ENCODE assay signal across 16 mouse cellular contexts in the genomic region with DNA sequence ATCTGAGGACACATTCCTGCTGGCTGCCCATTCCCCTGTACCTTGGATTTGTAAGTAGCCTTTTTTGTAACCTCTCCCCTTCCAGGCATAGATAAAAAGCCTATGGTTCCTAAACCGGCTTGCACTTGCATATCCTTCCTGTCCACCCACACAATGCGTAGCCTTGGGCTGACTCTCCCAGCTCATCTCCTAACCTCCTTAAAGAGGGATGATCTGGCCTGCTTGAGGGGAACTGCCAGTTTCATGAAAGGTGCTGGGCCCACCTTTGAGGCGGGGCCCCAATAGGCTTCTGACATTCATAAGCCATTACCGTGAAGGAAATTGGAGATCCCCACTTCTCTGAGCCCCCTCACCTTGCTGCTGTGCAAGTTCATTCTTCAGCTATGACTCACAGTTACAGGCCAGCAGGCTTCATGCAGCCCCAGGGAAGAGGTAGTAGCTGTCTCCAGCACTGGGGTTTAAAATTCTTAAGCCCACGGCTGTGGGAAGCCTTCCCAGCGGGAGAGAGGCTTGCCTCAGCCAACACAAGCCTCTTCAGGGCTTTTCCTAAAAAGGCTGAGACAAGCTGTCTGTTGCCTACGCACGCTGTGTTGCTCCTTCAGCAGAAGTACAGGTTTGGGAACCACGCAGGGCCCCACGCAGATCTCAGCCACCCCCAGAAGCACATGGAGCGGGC. TPM values are rescaled to one million over a fixed set of nuclear protein-coding genes. Genes with fewer than 3 reads are reported as not detected.
DNase-seq lines count a peak whose midpoint lies in the region; ATAC-seq and TF ChIP-seq lines count a peak whose summit lies in the region.
"Had no signal": no experiment of that assay in that cellular context is flagged by ENCODE, and none has a peak within 500 bp of the region (broad histone marks: within the 10 kb centered on the region; RNA-seq: fewer than 3 reads in every experiment).

No protein-coding gene starts in this region.

- no peak overlapping the region for H3K9ac ChIP-seq in forebrain, embryonic 16.5 days (replicated peaks; ENCODE audit: low read depth, low read length)
- H3K9ac ChIP-seq: neural tube, embryonic 12.5 days had no signal

- H3K4me1 ChIP-seq in forebrain, embryonic 16.5 days (replicated peaks; ENCODE audit: control insufficient read depth, insufficient read depth, low read length) = peaks cover 7% of the 10 kb centered on the region

- intact Hi-C loops in gastrocnemius, adult 2 months (cut with DNase I) = no loop called here

- 58% methylated on average over 11 of the region's 11 CpGs for WGBS in forebrain, embryonic 16.5 days

- no peak overlapping the region for H3K4me2 ChIP-seq in forebrain, embryonic 16.5 days (ENCODE audit: low read length)

- no peak overlapping the region for H3K4me3 ChIP-seq in gastrocnemius, adult 2 months
- H3K4me3 ChIP-seq in forebrain, embryonic 16.5 days (replicated peaks; ENCODE audit: low read length) = no peak overlapping the region
- H3K4me3 ChIP-seq: erythroblast, embryonic 14.5 days had no signal

- no peak for ATAC-seq in forebrain, embryonic 16.5 days

- H3K27ac ChIP-seq in gastrocnemius, adult 2 months = peak overlapping the region; percentile 89
- no peak overlapping the region for H3K27ac ChIP-seq in forebrain, embryonic 16.5 days (ENCODE audit: low read length)
- H3K27ac ChIP-seq: heart, adult 2 months; hindbrain, embryonic 14.5 days; limb, embryonic 12.5 days; neural tube, embryonic 12.5 days had no signal

- DNase-seq in gastrocnemius, adult 2 months = no peak
- no peak for DNase-seq in gastrocnemius, postnatal 25 days
- peak; percentile 92 for DNase-seq in right cerebral cortex, adult 18-20 months
- DNase-seq in right cerebral cortex, postnatal 4 days = no peak
- DNase-seq in frontal cortex, postnatal 36 days (ENCODE audit: low spot score in 2 of 2) = peak; percentile 77 to 87
- peak; percentile 47 for DNase-seq in splenic B cell, adult 2 months (ENCODE audit: low read depth, low spot score)
- DNase-seq in kidney, adult 11 months = no peak
- DNase-seq: cerebellum, adult 9-10 months; heart, adult 2 months had no signal

- no peaks in the 10 kb centered on the region for H3K36me3 ChIP-seq in splenic B cell, adult 2 months (ENCODE audit: control insufficient read depth, insufficient read depth, low read length, poor library complexity, severe bottlenecking)
- 0 out of 2 replicates have a peak, but pooled peaks cover 3% of the 10 kb centered on the region for H3K36me3 ChIP-seq in forebrain, embryonic 16.5 days (ENCODE audit: control insufficient read depth, insufficient read depth)

- no peaks in the 10 kb centered on the region for H3K9me3 ChIP-seq in forebrain, embryonic 16.5 days (ENCODE audit: control insufficient read depth, low read length)
- H3K9me3 ChIP-seq: G1E; limb, embryonic 12.5 days; neural tube, embryonic 12.5 days had no signal

- no peak for TF ChIP-seq CTCF in gastrocnemius, adult 2 months (IDR thresholded peaks at IDR 0.05)

- no peaks in the 10 kb centered on the region; the same call in 1 of the 2 replicates for H3K27me3 ChIP-seq in splenic B cell, adult 2 months (ENCODE audit: control insufficient read depth, insufficient read depth, low read length, poor library complexity, severe bottlenecking)
- H3K27me3 ChIP-seq in forebrain, embryonic 16.5 days (replicated peaks; ENCODE audit: control insufficient read depth, insufficient read depth, low read length) = peaks cover 43% of the 10 kb centered on the region

RNA-seq across cellular contexts. Expression of a gene that starts 1.1 kb away (rescaled TPM):
- 10 to 100 TPM; 11.3 TPM for total RNA-seq in gastrocnemius, adult 2 months (2021)
- total RNA-seq in gastrocnemius, postnatal 25 days (2021) = 10 to 100 TPM in 1 of 2 experiments, 1 to 10 TPM in 1; 5.4 to 11.7 TPM
- polyA plus RNA-seq in forebrain, embryonic 16.5 days (2015; fragmentation: Nextera tagmentation; extraction: Ambion mirVana) = not detected in 2 replicates
- total RNA-seq: adrenal gland, postnatal 14 days; G1E had no signal
- polyA plus RNA-seq: erythroblast, embryonic 14.5 days; G1E; hindbrain, embryonic 14.5 days; neural tube, embryonic 12.5 days had no signal

RNA-seq across cellular contexts. Expression of a gene that starts 14.3 kb away (rescaled TPM):
- 10 to 100 TPM; 30.4 to 32.6 TPM for total RNA-seq in gastrocnemius, adult 2 months (2021)
- total RNA-seq in gastrocnemius, postnatal 25 days (2021) = 10 to 100 TPM; 24.7 to 30.7 TPM
- 39.6 and 41.8 TPM in 2 replicates for polyA plus RNA-seq in forebrain, embryonic 16.5 days (2015; fragmentation: Nextera tagmentation; extraction: Ambion mirVana)

RNA-seq across cellular contexts. Expression of a gene that starts 14.3 kb away (rescaled TPM):
- total RNA-seq in gastrocnemius, adult 2 months (2021) = 1 to 10 TPM; 6.9 to 7.4 TPM
- 1 to 10 TPM; 6.7 to 7.4 TPM for total RNA-seq in gastrocnemius, postnatal 25 days (2021)
- 72.5 and 87.3 TPM in 2 replicates for polyA plus RNA-seq in forebrain, embryonic 16.5 days (2015; fragmentation: Nextera tagmentation; extraction: Ambion mirVana)

RNA-seq across cellular contexts. Expression of a gene that starts 18.4 kb away (rescaled TPM):
- 1 to 10 TPM; 5.1 to 6.4 TPM for total RNA-seq in gastrocnemius, adult 2 months (2021)
- 1 to 10 TPM; 4.2 to 5.2 TPM for total RNA-seq in gastrocnemius, postnatal 25 days (2021)
- polyA plus RNA-seq in forebrain, embryonic 16.5 days (2015; fragmentation: Nextera tagmentation; extraction: Ambion mirVana) = 51.0 and 60.0 TPM in 2 replicates

RNA-seq across cellular contexts. Expression of a gene that starts 28.9 kb away (rescaled TPM):
- total RNA-seq in gastrocnemius, adult 2 months (2021) = 1 to 10 TPM; 6.7 to 7.7 TPM
- 1 to 10 TPM; 7.6 to 8.9 TPM for total RNA-seq in gastrocnemius, postnatal 25 days (2021)
- polyA plus RNA-seq in forebrain, embryonic 16.5 days (2015; fragmentation: Nextera tagmentation; extraction: Ambion mirVana) = 25.1 and 30.5 TPM in 2 replicates

Comparison
In these comparisons a context has a peak if more than half of its experiments do, and no peak if none do; other contexts are left out.
1. DNase-seq: peak in right cerebral cortex, adult 18-20 months (single experiment), frontal cortex, postnatal 36 days (2 of 2) and splenic B cell, adult 2 months (single experiment); none in gastrocnemius, adult 2 months (single experiment), gastrocnemius, postnatal 25 days (single experiment), right cerebral cortex, postnatal 4 days (single experiment) and kidney, adult 11 months (single experiment).